Mouse (Mus musculus) NIH3T3 (cell line): ENCODE measurements at regions not wholly inside any gene's neighbourhood (a gene's known extent, or its start where the extent isn't known, plus 50 kb on each side); places are given as distances from the start of the nearest gene placed in this dataset.
"Not testable (repeated sequence)": the region's sequence is repeated elsewhere in the genome, so short reads cannot be mapped to it uniquely, and the experiment has no call there.

Source experiments
- DNase-seq: peaks from one replicate; pipeline ENCODE4 v3.0.0-alpha.2; 2012; ENCODE audit warnings: low read depth

DNA sequence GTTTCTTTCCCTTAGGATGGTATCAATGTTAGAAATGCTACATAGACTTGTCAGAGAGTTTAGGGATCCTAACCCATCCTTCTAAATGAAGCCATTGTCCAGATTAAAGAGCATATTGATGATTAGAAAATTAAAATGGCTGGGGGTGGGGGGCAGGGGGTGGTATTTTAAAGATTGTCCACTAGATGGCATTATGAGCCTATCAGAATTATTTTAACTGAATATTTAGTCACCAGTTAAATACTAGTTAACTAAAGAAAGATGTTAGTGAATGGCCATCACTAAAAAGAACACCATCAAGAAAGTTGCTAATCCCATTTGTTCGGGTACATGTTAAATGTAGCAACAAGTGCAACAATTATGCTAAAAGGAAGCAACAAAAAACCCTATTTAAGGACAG, 1909.6 kb upstream of the 5930422O12Rik start:
- peak; percentile 48 for DNase-seq

- peak; percentile 85 for DNase-seq
Observed at GRCm38 (mm10) chr8:31520991-31521448, 1907.5 kb upstream of the 5930422O12Rik start.

DNA sequence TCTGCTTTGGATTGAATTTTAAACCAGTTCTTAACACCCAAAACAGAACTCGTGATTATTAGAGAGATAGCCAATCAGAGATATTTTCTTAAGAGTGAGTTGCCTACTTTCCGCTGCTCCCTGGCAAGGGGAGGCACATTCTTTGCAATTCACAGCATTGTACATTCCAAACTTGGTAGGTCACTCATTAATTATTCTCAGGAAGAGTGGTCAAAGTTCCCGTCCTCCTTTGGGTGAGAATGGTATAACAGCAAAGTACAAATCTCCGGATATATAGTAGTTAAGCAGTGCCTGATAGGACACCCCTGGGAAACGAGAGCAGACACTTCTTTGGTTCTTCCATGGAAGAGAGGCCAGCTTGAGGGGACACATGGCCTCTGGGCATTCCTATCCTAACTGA, 1903.4 kb upstream of the 5930422O12Rik start:
- no peak for DNase-seq

GRCm38 (mm10) chr8:31539251-31539650, 1889.3 kb upstream of the 5930422O12Rik start:
- no peak for DNase-seq

DNA sequence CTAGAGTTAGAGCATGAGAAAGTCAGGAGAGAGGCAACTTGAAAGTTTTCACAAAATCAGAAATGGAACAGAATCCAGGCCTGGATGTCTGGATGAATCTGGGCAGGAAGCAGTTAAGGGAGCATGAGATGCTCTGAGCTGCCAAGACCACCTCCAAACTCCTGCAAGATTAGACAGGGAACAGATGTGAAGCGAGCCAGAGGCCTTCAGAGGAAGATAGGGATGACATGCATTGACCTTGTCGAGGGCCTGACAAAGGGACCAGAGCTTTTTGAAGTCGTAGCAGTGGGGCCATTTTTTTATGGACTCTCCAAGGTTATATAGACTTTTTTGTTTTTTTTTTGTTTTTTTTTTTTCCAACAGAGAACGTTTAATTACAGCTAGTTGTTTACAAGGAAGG, 1886.9 kb upstream of the 5930422O12Rik start:
- no peak for DNase-seq

DNA sequence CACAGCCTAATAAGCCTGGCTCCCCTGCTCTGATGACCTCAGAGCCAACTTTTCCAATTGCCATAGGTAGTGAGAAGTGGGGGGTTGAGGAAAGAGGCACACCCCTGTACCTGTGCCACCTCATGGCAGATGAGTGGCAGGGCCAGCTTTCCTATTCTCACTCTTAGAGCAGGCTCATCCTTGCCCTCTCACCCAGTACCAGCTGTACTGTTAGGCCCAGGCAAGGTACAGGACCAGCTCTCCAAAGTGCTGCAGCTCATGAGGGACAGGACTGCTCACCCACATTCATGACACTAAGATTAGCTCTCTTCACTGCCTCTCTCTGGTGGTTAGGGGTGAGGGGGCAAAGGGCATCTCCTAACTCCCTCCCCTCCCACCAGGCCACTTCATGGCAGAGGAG, 1854.4 kb upstream of the 5930422O12Rik start:
- DNase-seq: no peak

GRCm38 (mm10) chr8:31576129-31576528, 1852.4 kb upstream of the 5930422O12Rik start:
- peak; percentile 14 for DNase-seq

DNA sequence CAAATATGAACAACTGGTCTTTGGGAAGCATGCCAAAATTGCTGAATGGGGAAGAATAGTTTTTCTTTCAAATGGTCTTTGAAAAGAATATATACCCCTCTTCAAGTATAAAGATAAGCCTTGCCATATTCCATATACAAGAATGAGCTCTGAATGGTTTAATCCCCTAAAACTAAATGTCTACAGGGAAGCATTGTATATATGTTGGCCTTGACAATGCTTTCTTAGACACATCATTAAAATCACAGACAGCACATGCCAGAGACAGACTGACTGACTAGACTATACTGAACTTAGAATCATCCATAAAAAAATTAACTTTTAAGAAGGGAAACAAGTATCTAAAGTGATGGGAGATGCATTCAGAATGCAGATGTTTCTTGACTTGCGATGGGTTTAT, 1843.8 kb upstream of the 5930422O12Rik start:
- no peak for DNase-seq

DNA sequence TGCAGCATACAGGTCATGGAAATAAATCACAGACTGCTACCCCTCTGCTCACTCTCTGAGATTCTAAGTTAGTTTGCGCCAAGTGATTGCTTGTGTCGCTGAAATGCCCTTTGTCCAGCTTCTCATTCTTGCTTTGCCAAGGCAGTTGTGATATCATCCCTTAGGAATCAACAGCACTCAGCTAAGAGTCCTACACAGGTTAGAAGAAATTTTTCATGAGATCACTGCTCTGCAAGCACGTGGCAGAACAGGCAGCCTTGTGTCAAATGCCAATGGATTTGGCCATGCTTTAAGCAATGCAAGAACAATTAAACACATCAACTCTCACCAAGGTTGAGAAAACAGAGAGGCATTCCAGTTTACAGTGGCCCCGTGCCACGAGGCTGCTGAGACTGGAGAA, 1829.0 kb upstream of the 5930422O12Rik start:
- DNase-seq: peak; percentile 66

- DNase-seq: no peak
Observed at GRCm38 (mm10) chr8:31600979-31601378, 1827.5 kb upstream of the 5930422O12Rik start.

DNA sequence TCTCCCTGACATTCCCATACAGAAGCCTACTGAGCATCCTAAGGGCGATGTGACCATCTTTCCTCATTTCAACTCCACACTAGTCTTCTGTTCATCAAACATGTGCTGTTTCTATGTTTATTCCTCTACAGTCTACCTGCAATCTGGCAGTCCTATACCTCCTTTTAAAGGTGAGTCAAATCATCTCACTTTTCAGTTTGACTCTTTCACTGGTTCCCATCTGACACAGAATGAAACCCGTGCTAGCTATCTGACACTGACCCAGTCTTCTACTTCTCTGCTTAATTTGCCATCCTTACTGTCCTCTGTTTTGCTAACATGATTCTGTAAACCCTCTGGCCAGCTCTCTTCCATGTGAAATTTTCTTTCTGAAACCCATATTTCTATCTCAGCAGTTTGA, 1812.0 kb upstream of the 5930422O12Rik start:
- DNase-seq: no peak

DNA sequence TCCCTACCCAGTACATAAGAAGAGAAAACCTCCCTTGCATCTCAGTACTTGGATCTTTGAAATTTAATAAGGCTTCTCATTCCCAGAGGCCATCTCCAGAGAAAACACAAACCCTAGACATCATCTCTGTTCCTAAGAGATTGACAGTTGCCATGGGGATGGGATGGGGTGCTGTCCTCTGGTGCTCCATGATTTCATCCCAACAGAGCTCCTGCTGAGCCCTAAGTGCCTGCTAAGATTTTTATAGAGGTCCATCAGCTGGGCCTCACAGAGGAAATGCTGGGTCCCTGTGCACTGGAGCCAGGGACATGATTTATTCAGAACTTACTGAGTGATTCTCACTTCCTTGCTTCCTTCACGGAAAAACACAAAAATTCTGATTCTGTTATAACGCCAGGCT, 1800.8 kb upstream of the 5930422O12Rik start:
- DNase-seq: peak; percentile 51

GRCm38 (mm10) chr8:31628146-31628545, 1800.4 kb upstream of the 5930422O12Rik start:
- DNase-seq: peak; percentile 89

- DNase-seq: no peak
Observed at GRCm38 (mm10) chr8:31638417-31638816, 1790.1 kb upstream of the 5930422O12Rik start.

GRCm38 (mm10) chr8:31663717-31664116, 1764.8 kb upstream of the 5930422O12Rik start:
- no peak for DNase-seq

DNA sequence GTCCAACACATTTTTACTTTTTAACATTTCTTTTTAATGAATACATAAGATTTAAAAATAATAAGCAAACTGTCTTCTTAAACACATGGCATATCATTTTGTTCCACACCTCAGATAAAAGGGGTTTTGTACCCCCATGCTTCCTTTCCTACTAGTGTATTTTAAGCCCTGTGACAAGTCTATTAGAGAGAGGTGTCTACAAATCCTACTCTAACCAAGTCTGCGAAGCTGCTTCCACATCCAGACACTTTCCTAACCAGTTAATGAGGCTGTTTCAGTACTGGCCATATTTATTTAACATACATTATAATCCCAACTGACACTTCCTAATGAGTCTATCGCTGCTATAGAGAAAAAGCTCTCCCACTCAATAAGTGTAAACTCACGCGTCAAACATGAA, 1763.0 kb upstream of the 5930422O12Rik start:
- DNase-seq: no peak

DNA sequence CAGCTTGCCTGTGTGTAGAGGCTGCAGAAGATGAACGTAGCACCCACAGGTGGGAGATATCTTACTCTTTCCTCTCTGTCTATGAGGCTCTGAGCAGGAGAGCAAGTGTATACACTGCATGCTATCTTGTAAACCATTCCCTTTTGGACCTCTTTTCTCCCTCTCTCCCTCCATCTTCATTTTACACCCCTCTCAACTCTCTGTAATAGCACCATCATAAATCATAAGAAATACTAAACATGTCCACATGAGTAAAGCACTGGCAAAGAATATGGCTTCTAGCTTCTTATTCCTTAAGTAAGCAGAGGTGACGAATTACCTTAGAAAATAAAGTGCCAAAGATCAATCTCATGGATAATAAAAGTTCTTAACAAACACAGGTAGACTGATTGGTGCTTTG, 1724.3 kb upstream of the 5930422O12Rik start:
- no peak for DNase-seq

DNA sequence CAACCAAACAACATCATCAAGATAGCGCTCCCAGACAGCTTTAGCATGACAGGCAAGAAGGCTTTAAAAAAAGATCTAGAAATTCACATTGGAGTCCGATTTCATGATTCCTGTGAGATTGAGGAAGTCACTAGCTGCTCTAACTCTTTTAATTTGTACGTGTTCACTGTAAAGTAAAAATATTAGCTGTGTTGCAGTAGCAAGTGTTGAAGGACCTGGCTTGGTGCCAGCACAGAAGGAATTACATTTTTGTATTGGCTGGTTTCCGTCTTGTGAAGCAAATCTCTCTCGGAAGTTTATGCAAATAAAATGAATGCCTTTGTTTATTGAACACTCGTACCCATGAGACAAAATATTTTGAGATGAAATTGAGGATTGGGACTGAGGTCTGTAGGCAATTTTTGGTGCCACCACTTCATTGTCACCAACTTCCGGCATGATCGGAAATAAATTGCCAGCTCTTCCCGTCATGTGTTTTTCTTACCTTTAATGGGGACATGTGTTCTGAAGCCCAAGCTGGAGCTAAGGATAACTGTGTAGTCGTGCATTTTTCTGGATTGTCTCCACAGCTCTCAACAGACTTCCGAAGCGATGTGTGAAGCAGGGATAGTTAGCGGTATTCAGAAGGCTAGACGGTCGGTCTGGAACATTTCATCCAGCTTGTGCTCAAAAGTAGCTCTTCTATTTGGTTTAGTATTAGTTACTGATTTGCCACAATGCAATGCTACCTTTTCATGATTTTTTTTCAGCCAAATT, 1715.0 kb upstream of the 5930422O12Rik start:
- no peak for DNase-seq

DNA sequence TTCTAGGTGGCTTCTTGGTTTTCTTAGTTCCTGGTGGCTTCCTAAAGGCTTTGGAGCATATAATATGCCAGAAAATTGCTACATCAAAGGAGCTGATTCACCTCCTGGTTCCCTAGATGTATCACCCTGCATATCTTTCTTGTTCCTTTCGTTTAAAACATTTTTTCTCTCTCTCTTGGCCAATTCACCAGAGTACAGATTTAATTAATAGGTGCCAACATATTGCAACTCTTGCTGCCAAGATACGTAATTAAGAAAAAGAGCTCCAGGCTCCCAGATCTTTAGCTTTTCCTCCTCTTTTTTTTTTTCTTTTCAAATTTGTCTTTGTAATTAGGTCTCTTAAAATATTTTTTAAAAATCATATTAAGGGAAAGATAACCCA, 1714.4 kb upstream of the 5930422O12Rik start:
- no peak for DNase-seq

DNA sequence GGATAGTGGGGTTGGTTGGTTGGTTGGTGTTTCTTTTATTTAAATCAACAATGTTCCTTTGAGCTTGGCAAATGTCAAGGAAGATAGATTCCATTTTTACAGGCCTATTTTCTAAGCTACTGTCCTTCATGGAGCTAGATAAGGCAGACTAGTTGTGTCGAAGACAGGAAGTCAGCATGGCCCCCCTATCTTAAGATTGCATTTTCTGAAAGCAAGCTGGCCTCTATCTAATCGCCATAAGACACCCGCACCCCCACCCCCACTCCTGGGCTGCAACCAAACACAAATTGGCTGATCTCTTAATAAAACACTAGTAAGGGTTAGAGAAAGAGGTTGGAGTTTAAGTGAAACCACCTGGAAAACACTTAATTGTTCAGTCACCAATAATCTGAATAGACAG, 1708.5 kb upstream of the 5930422O12Rik start:
- DNase-seq: peak; percentile 80

DNA sequence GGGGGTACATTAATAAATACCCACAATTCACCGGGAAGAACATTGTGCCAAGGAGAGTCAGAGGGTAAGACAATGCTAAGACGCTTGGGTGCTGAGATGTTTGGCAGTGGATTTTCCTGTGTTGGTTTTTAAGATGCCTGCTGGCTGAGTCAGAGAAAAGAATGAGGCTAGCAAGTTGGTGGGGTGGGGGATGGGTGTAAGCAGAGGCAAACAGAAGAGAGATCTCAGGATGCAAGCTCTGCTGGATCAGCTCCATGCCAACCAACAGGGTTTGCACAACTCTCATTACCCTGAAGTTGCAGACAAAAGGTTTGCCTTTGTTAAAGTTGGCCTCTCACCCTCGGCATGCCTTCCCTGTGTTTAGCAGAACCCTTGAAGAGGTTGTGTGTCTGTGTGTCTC, 1707.9 kb upstream of the 5930422O12Rik start:
- peak; percentile 89 for DNase-seq

- DNase-seq: no peak
Observed at GRCm38 (mm10) chr8:31725430-31725829, 1703.1 kb upstream of the 5930422O12Rik start.

DNA sequence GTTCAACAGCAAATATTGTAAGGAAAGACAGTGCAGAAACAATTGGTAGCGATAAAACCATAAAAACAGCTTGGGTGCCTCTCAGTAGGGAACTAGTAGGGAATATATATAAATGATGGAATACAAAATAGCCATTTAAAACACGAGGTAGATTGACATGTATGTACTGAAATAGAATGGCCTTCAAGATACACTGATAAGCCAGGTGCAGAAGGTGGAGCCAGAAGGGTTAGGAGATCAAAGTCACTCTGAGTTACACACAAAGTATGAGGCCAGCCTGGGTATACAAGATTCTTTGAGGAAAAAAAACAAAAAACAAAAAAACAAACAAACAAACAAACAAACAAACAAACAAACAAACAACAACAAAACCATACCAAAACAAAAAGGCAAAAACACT, 1692.9 kb upstream of the 5930422O12Rik start:
- DNase-seq: no peak

GRCm38 (mm10) chr8:31737314-31737713, 1691.2 kb upstream of the 5930422O12Rik start:
- DNase-seq: not testable (repeated sequence)
